Mouse (Mus musculus) MEL (cell line): ENCODE data around the gene Tbk1. TPM values are rescaled to one million over a fixed set of nuclear protein-coding genes. Genes with fewer than 3 reads are reported as not detected.

Source experiments
- DNase-seq: peaks from one replicate; pipeline ENCODE4 v3.0.0; 2011; ENCODE audit warnings: low read depth, low spot score
- H3K27ac ChIP-seq: 2 replicates; pipeline ENCODE4 v1.5.1; 2012; ENCODE audit warnings: low read depth, mild to moderate bottlenecking, control low read depth, low read length, moderate library complexity; ENCODE audit not compliant: control insufficient read depth
- H3K27me3 ChIP-seq, 2 experiments: fragments of 150-350 bp in 1 of 2; sonication (generic) in 1 of 2; 2 replicates each; pipeline ENCODE4 v1.6.1; 2012; ENCODE audit warnings: low read length in 2 of 2, mild to moderate bottlenecking in 2 of 2, improper control_type of control experiment in 1 of 2, moderate library complexity in 1 of 2; ENCODE audit not compliant: insufficient read depth in 2 of 2, control insufficient read depth in 1 of 2
- H3K36me3 ChIP-seq, 2 experiments: 2 replicates each; pipeline ENCODE4 v1.6.1; 2012 to 2014; ENCODE audit warnings: low read length in 2 of 2, improper control_type of control experiment in 1 of 2, inconsistent platforms in 1 of 2, mild to moderate bottlenecking in 1 of 2; ENCODE audit not compliant: insufficient read depth in 2 of 2, control insufficient read depth in 1 of 2
- H3K4me1 ChIP-seq, 2 experiments: fragments of 150-350 bp in 1 of 2; sonication (generic) in 1 of 2; 2 replicates each; pipeline ENCODE4 v1.6.1; 2012; ENCODE audit warnings: low read length in 2 of 2, improper control_type of control experiment in 1 of 2, mild to moderate bottlenecking in 1 of 2; ENCODE audit not compliant: insufficient read depth in 2 of 2, control insufficient read depth in 1 of 2
- H3K4me3 ChIP-seq, 2 experiments: fragments of 150-350 bp in 1 of 2; sonication (generic) in 1 of 2; 2 replicates each; pipeline ENCODE4 v1.5.1; 2012; ENCODE audit warnings: low read depth in 2 of 2, low read length in 2 of 2, mild to moderate bottlenecking in 2 of 2, moderate library complexity in 2 of 2, control low read depth in 1 of 2, improper control_type of control experiment in 1 of 2; ENCODE audit not compliant: control insufficient read depth in 1 of 2, insufficient read depth in 1 of 2
- H3K79me2 ChIP-seq: 2 replicates; pipeline ENCODE4 v1.6.1; 2012; ENCODE audit warnings: mild to moderate bottlenecking, low read length, moderate library complexity; ENCODE audit not compliant: control insufficient read depth, poor library complexity, insufficient read depth
- H3K9ac ChIP-seq: 2 replicates; pipeline ENCODE4 v1.6.1; 2012; ENCODE audit warnings: low read depth, mild to moderate bottlenecking, control low read depth, low read length, moderate library complexity; ENCODE audit not compliant: control insufficient read depth, poor library complexity, severe bottlenecking
- H3K9me3 ChIP-seq: fragments of 150-350 bp; sonication (generic); replicated peaks from 2 replicates; pipeline ENCODE4 v1.6.1; 2012; ENCODE audit warnings: mild to moderate bottlenecking, low read length, improper control_type of control experiment, moderate library complexity; ENCODE audit not compliant: insufficient read depth
- BHLHE40 ChIP-seq: IDR thresholded peaks from 2 replicates; pipeline ENCODE4 v1.6.1; 2012; ENCODE audit warnings: low read depth, mild to moderate bottlenecking, inconsistent platforms, low read length, improper control_type of control experiment, borderline replicate concordance
- CHD1 ChIP-seq: IDR thresholded peaks from 2 replicates; pipeline ENCODE4 v1.6.1; 2012; ENCODE audit warnings: low read depth, mild to moderate bottlenecking, inconsistent platforms, low read length, improper control_type of control experiment
- CHD2 ChIP-seq: IDR thresholded peaks from 2 replicates; pipeline ENCODE4 v1.6.1; 2011; ENCODE audit warnings: low read length, improper control_type of control experiment
- CTCF ChIP-seq, 3 experiments: IDR thresholded peaks in 2 of 3; conservative IDR thresholded peaks in 1 of 3; 2 replicates each; pipeline ENCODE4 v1.5.1; 2011 to 2012; ENCODE audit warnings: low read length in 3 of 3, low read depth in 2 of 3, mild to moderate bottlenecking in 2 of 3, improper control_type of control experiment in 1 of 3, inconsistent platforms in 1 of 3, mixed read lengths in 1 of 3, moderate library complexity in 1 of 3; ENCODE audit not compliant: control insufficient read depth in 1 of 3, insufficient read depth in 1 of 3, poor library complexity in 1 of 3, severe bottlenecking in 1 of 3
- E2F4 ChIP-seq: IDR thresholded peaks from 2 replicates; pipeline ENCODE4 v1.6.1; 2011; ENCODE audit warnings: low read depth, low read length, improper control_type of control experiment, borderline replicate concordance
- ELF1 ChIP-seq: IDR thresholded peaks from 2 replicates; pipeline ENCODE4 v1.6.1; 2014; ENCODE audit warnings: low read depth, mild to moderate bottlenecking, inconsistent platforms, low read length, improper control_type of control experiment, moderate library complexity
- EP300 ChIP-seq, 2 experiments: IDR thresholded peaks; 2 replicates each; pipeline ENCODE4 v1.6.1; 2011; ENCODE audit warnings: improper control_type of control experiment in 2 of 2, low read length in 2 of 2, low read depth in 1 of 2, mild to moderate bottlenecking in 1 of 2
- ETS1 ChIP-seq: IDR thresholded peaks from 2 replicates; pipeline ENCODE4 v1.6.1; 2012; ENCODE audit warnings: low read depth, mild to moderate bottlenecking, inconsistent platforms, low read length, improper control_type of control experiment, moderate library complexity
- GABPA ChIP-seq: IDR thresholded peaks from 2 replicates; pipeline ENCODE4 v1.6.1; 2012; ENCODE audit warnings: low read depth, mild to moderate bottlenecking, inconsistent platforms, low read length, improper control_type of control experiment, moderate library complexity
- JUND ChIP-seq: IDR thresholded peaks from 2 replicates; pipeline ENCODE4 v1.6.1; 2011; ENCODE audit warnings: low read depth, mild to moderate bottlenecking, improper control_type of control experiment, low read length
- MAFK ChIP-seq: IDR thresholded peaks from 2 replicates; pipeline ENCODE4 v1.6.1; 2011; ENCODE audit warnings: low read depth, mild to moderate bottlenecking, low read length, improper control_type of control experiment, borderline replicate concordance
- MAX ChIP-seq: IDR thresholded peaks from 2 replicates; pipeline ENCODE4 v1.6.1; 2011; ENCODE audit warnings: low read length, improper control_type of control experiment
- MAZ ChIP-seq: IDR thresholded peaks from 2 replicates; pipeline ENCODE4 v1.6.1; 2012; ENCODE audit warnings: low read depth, mild to moderate bottlenecking, inconsistent platforms, low read length, improper control_type of control experiment
- MEF2A ChIP-seq: IDR thresholded peaks from 2 replicates; pipeline ENCODE4 v1.6.1; 2014; ENCODE audit warnings: low read depth, mild to moderate bottlenecking, inconsistent platforms, low read length, improper control_type of control experiment; ENCODE audit not compliant: poor library complexity, insufficient replicate concordance, severe bottlenecking; ENCODE audit errors: extremely low read depth
- MXI1 ChIP-seq: IDR thresholded peaks from 2 replicates; pipeline ENCODE4 v1.6.1; 2011; ENCODE audit warnings: mild to moderate bottlenecking, low read depth, low read length, improper control_type of control experiment
- MYC ChIP-seq: IDR thresholded peaks from 2 replicates; pipeline ENCODE4 v1.6.1; 2011; ENCODE audit warnings: low read depth, mild to moderate bottlenecking, low read length, improper control_type of control experiment, moderate library complexity
- NELFE ChIP-seq: IDR thresholded peaks from 2 replicates; pipeline ENCODE4 v1.6.1; 2011; ENCODE audit warnings: low read depth, low read length, improper control_type of control experiment
- NRF1 ChIP-seq: IDR thresholded peaks from 2 replicates; pipeline ENCODE4 v1.6.1; 2014; ENCODE audit warnings: low read depth, mild to moderate bottlenecking, inconsistent platforms, low read length, improper control_type of control experiment, moderate library complexity; ENCODE audit not compliant: poor library complexity, insufficient read depth, severe bottlenecking
- POLR2A ChIP-seq, 2 experiments: IDR thresholded peaks; 2 replicates each; pipeline ENCODE4 v1.6.1; 2011 to 2012; ENCODE audit warnings: low read length in 2 of 2, mild to moderate bottlenecking in 2 of 2, control low read depth in 1 of 2, improper control_type of control experiment in 1 of 2, low read depth in 1 of 2, moderate library complexity in 1 of 2; ENCODE audit not compliant: control insufficient read depth in 1 of 2, insufficient read depth in 1 of 2, poor library complexity in 1 of 2
- POLR2AphosphoS2 ChIP-seq: IDR thresholded peaks from 2 replicates; pipeline ENCODE4 v1.6.1; 2011; ENCODE audit warnings: low read length, improper control_type of control experiment
- RAD21 ChIP-seq: IDR thresholded peaks from 2 replicates; pipeline ENCODE4 v1.6.1; 2011; ENCODE audit warnings: mild to moderate bottlenecking, low read depth, low read length, improper control_type of control experiment
- RCOR1 ChIP-seq: IDR thresholded peaks from 2 replicates; pipeline ENCODE4 v1.6.1; 2012; ENCODE audit warnings: low read depth, mild to moderate bottlenecking, inconsistent platforms, low read length, improper control_type of control experiment
- TCF12 ChIP-seq: IDR thresholded peaks from 2 replicates; pipeline ENCODE4 v1.6.1; 2014; ENCODE audit warnings: low read depth, mild to moderate bottlenecking, inconsistent platforms, low read length, improper control_type of control experiment, moderate library complexity
- UBTF ChIP-seq: IDR thresholded peaks from 2 replicates; pipeline ENCODE4 v1.6.1; 2012; ENCODE audit warnings: low read depth, mild to moderate bottlenecking, inconsistent platforms, low read length, improper control_type of control experiment, moderate library complexity, borderline replicate concordance; ENCODE audit not compliant: insufficient read depth
- USF1 ChIP-seq: IDR thresholded peaks from 2 replicates; pipeline ENCODE4 v1.6.1; 2014; ENCODE audit warnings: low read depth, mild to moderate bottlenecking, inconsistent platforms, low read length, improper control_type of control experiment, moderate library complexity
- USF2 ChIP-seq, 2 experiments: IDR thresholded peaks; 2 replicates each; pipeline ENCODE4 v1.6.1; 2011 to 2012; ENCODE audit warnings: improper control_type of control experiment in 2 of 2, low read length in 2 of 2, borderline replicate concordance in 1 of 2, inconsistent platforms in 1 of 2, low read depth in 1 of 2, mild to moderate bottlenecking in 1 of 2; ENCODE audit not compliant: insufficient read depth in 1 of 2
- ZKSCAN1 ChIP-seq: IDR thresholded peaks from 2 replicates; pipeline ENCODE4 v1.6.1; 2012; ENCODE audit warnings: low read depth, mild to moderate bottlenecking, inconsistent platforms, low read length, improper control_type of control experiment, moderate library complexity
- ZMIZ1 ChIP-seq: IDR thresholded peaks from 2 replicates; pipeline ENCODE4 v1.6.1; 2012; ENCODE audit warnings: low read depth, mild to moderate bottlenecking, inconsistent platforms, low read length, improper control_type of control experiment, moderate library complexity
- polyA plus RNA-seq, 2 experiments: library from polyadenylated mRNA; stranded (reverse) in 1 of 2; unstranded in 1 of 2; fragments of >175 nt in 1 of 2; fragments of >200 nt in 1 of 2; gene quantifications; 2 replicates each; pipeline versions ENCODE4 v1.2.1 to v1.2.4; 2012; ENCODE audit warnings: low replicate concordance in 2 of 2, low read depth in 1 of 2; ENCODE audit not compliant: insufficient read length in 2 of 2, insufficient read depth in 1 of 2, missing spikeins in 1 of 2
- total RNA-seq: library from RNA; depleted of rRNA; stranded (reverse); fragments of 300-350 nt; gene quantifications from 2 replicates; pipeline ENCODE4 v1.2.3, GENCODE M21; 2012

The Tbk1 gene
- total and polyA plus RNA-seq, 3 experiments = 18.0 to 31.1 TPM; not detected in 1

GRCm38 (mm10) chr10:121568534-121568933, 18.1 kb downstream of the Tbk1 start:
- Histone ChIP-seq H3K9ac (no peak overlapping the region), H3K79me2 (no peaks in the 10 kb centered on the region), H3K27ac (no peak overlapping the region), H3K4me3 (no peak overlapping the region), H3K4me1 (no peaks in the 10 kb centered on the region), H3K9me3 (no peaks in the 10 kb centered on the region), H3K27me3 (no peaks in the 10 kb centered on the region), H3K36me3 (no peaks in the 10 kb centered on the region; a peak in 1 of 4 replicates)
- TF ChIP-seq ELF1 (no peak), RAD21 (no peak), ETS1 (no peak), POLR2AphosphoS2 (no peak), GABPA (no peak), MAFK (no peak), MAZ (no peak), ZMIZ1 (no peak), RCOR1 (no peak), MEF2A (no peak), USF1 (no peak), E2F4 (no peak), BHLHE40 (no peak), CHD1 (no peak), NELFE (no peak)
- DNase-seq = no peak

DNA sequence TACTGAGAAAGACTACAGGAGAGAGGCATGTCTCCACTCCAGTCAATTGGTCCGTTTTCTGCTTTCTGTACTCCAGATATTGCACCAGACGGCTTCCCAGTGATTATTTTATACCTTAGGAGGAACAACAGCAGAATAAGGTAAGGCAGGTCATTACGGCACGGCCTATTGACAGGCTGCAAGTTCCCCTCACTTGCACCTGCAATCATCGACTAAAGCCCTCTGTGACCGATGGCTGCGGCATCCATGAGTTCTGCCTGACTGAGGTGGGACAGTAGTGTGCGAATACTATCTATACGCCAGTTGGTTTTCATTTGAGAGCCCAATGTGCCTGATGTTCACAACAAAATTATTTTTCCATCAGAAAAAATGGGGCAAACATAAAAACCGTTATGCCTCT, 18.6 kb downstream of the Tbk1 start:
- Histone ChIP-seq H3K79me2 (no peaks in the 10 kb centered on the region), H3K36me3 (peaks cover 0 to 3% of the 10 kb centered on the region in 2 experiments; a peak in 2 of 4 replicates), H3K4me1 (no peaks in the 10 kb centered on the region), H3K9me3 (no peaks in the 10 kb centered on the region), H3K27ac (no peak overlapping the region), H3K27me3 (no peaks in the 10 kb centered on the region), H3K4me3 (no peak overlapping the region), H3K9ac (no peak overlapping the region)
- no peak for DNase-seq
- TF ChIP-seq USF2 (IDR thresholded peaks at IDR 0.05; ENCODE audit: borderline replicate concordance in 1 of 2, insufficient read depth in 1 of 2, low read depth in 1 of 2, low read length in 2 of 2) = no peak
- TF ChIP-seq JUND = no peak
- no peak for TF ChIP-seq ELF1
- TF ChIP-seq POLR2A (IDR thresholded peaks at IDR 0.05; ENCODE audit: control insufficient read depth in 1 of 2, insufficient read depth in 1 of 2, low read depth in 1 of 2, low read length in 2 of 2, poor library complexity in 1 of 2) = no peak
- no peak for TF ChIP-seq NRF1
- no peak for TF ChIP-seq E2F4
- TF ChIP-seq UBTF = no peak
- TF ChIP-seq MAFK = no peak
- no peak for TF ChIP-seq MXI1
- no peak for TF ChIP-seq CHD2
- TF ChIP-seq ZMIZ1 = no peak
- no peak for TF ChIP-seq TCF12
- TF ChIP-seq NELFE = no peak
- no peak for TF ChIP-seq CTCF (IDR thresholded peaks at IDR 0.05 in 2 of 3, conservative IDR thresholded peaks at IDR 0.05 in 1 of 3; ENCODE audit: control insufficient read depth in 1 of 3, insufficient read depth in 1 of 3, low read depth in 2 of 3, low read length in 3 of 3, poor library complexity in 1 of 3, severe bottlenecking in 1 of 3)
- TF ChIP-seq MAX = no peak
- no peak for TF ChIP-seq MYC
- no peak for TF ChIP-seq EP300 (IDR thresholded peaks at IDR 0.05; ENCODE audit: low read depth in 1 of 2, low read length in 2 of 2)
- no peak for TF ChIP-seq ZKSCAN1
